Mouse (Mus musculus): ENCODE measurements around the gene Derl3.

- TF ChIP-seq CTCF (conservative IDR thresholded peaks at IDR 0.05; ENCODE audit: low read length) (no peak), POU5F1 (IDR thresholded peaks at IDR 0.05; ENCODE audit: borderline replicate concordance, low read length) (no peak)
Measured at GRCm38 (mm10) chr10:75878836-75879235, 14.4 kb upstream of the Derl3 start.

All from E14TG2a.4 (cell line).